Mouse (Mus musculus) urinary bladder, adult 2 months (tissue): ENCODE measurements around the gene Sergef. TPM values are rescaled to one million over a fixed set of nuclear protein-coding genes. Genes with fewer than 3 reads are reported as not detected.

Experiments used
- DNase-seq: peaks from one replicate; pipeline ENCODE4 v3.0.0; 2022; ENCODE audit warnings: low spot score
- polyA plus RNA-seq: library from polyadenylated mRNA; depleted of rRNA; stranded (reverse); fragments of >200 nt; gene quantifications from 2 replicates; pipeline ENCODE4 v1.2.3, GENCODE M21; 2012

Gene Sergef
- polyA plus RNA-seq, 1 experiment, result 7.5 TPM

DNA sequence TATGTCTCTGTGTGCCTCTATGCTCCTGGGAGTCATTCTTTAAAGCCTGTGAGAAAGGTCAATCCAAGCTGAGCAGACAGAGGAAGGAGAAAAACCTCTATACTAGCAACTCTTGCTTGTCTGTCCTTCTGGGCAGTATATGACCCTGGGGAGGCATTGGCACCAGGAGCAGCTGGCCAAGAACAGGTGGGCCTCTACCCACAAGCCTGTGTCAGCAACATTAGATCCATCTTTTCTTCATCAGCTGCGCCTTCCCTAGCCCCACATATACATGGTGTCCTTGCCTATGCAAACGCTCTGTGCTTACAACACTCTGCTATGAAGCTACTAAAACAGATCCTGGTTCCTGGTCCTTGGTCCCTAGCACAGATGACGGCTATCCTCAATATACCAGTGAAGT is 97.5 kb downstream of the Sergef start:
- DNase-seq, result no peak

DNA sequence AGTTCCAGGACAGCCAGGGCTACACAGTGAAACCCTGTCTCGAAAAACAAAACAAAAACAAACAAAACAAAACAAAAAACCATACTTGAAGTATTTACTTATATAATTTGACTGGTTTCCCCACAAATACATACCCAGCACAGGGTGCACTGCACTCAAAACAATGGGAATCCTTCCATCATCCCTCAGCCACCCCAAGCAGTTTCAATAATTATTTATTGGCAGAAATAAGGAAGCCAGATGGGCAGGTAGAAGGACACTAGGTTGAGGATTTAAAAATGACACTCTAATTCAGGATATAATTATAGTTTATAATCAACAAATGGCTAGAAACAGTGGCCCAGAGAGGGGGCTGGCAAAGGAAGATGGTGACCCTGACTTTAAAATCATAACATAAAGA is 99.0 kb downstream of the Sergef start:
- no peak for DNase-seq

- no peak for DNase-seq
Observed at GRCm38 (mm10) chr7:46536456-46537097, 103.0 kb downstream of the Sergef start.

- no peak for DNase-seq
Observed at GRCm38 (mm10) chr7:46535429-46535799, 104.2 kb downstream of the Sergef start.

GRCm38 (mm10) chr7:46534767-46535428 is 104.7 kb downstream of the Sergef start:
- no peak for DNase-seq

DNA sequence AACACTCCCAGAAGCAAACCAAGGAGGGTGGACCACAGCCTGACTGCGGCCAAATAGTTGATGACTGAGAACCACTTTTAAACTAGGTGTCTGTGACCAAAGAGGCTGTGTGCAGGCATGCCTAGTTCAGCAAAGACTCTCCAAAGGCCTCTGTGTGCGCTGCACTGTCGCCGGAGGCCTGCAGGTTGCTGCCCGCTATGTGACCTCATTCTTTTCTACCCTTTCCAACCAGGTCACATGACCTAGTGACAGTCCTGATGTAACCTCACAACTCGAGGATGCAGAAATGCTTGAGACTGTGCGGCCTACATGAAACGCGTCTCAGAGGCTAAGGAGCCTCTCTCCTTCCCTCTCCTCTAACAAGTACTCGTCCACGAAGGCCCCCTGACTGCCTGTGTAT is 106.1 kb downstream of the Sergef start:
- DNase-seq, result no peak

DNA sequence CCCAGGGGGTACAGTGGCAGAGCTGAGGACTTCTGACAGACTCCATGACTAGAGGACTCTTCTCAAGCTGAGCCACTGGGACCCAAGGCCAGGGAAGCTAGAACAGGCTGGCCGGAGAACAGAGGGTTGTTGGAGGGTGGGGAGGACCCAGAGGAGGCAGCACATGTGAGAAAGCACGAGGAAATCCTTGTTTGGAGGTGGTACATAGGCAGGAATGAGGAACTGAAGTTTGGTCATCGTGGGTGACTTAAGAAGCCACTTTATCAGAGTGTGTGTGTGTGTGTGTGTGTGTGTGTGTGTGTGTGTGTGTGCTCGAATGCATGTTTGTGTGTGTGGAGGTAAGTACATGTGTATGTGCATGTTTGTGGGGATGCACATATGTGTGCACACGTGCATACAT is 108.3 kb downstream of the Sergef start:
- no peak for DNase-seq

DNA sequence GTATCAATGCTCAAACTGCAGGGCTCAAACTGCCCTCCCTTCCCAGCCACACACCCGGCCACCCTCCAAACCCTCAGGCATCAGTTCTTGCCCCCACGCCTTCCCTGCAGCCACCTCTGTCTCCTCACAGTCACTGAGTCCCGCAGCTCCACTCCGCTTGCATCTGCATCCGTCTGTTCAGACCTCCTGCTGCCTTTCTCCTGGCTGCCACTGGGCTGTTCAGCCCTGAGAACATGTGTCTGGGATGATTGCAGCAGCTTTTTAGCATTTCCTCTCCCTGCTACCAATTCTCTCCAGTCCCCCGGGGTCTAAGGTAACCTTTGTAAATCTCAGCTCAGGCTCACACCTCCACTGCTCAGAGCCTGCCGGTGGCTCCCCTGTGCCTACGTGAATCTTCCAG is 109.7 kb downstream of the Sergef start:
- DNase-seq, result no peak

- DNase-seq, result no peak
Observed at GRCm38 (mm10) chr7:46529259-46529658, 110.3 kb downstream of the Sergef start.

DNA sequence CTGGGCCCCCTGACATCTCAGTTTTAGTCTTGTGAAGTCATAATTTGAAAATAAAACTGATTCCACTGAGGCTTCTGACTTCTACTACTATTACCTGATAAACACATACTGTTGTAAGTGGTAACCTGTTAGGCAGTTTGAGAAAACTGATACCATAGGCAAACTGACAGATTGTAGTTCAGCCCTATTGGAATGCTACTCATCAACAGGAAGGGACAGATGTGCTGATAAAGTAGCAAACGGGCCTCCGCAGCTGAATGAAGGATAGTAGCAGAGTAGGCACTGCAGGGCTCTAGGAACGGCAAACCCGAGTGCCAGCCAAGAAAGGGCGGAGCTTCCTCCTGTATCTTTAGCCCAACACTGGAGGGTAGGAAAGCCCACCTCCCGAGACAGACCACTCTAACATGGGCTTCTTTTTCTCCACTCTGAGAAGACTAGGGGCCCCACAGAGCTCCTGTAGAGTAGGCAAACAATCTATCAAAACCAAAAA is 112.9 kb downstream of the Sergef start:
- DNase-seq, result no peak

- DNase-seq, result no peak
Observed at GRCm38 (mm10) chr7:46523215-46523614, 116.4 kb downstream of the Sergef start.

GRCm38 (mm10) chr7:46521794-46522193 is 117.8 kb downstream of the Sergef start:
- no peak for DNase-seq

DNA sequence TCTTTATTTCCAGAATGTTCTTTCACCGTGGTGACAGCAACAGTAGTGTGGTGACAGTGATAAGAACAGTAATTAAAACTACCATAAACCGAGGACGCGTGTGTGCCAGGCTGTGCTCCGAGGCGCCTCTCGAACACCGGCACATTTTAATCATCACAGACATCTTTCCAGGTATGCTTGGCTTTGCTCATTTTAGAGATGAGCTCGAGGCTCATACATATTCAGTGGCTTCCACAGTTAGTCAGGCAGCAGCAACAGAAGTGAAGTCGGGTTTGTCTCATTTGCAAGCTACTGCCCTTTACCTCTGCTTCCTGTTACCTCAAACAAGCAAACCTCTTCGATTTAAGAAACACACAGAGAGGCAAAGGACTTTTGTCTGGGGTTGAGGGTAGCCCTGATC is 120.5 kb downstream of the Sergef start:
- DNase-seq, result no peak

- no peak for DNase-seq
Observed at GRCm38 (mm10) chr7:46517158-46517557, 122.4 kb downstream of the Sergef start.

DNA sequence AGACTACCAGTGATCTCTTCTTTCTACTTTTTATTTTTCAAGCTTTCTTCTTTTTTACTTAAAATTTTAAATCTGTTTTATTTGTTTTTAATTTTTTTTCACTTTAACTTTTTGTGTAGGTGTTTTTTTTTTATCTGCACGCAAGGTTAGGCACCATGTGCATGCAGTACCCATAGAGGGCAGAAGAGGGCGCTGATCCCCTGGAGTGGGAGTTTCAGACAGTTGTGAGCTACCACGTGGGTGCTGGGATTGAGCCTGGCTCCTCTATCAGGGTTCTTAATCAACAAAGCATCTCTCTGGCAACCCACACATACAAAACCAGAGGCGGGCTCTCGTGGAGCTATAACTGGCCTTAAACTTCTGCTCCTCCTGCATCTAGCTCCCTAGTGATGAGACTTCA is 123.6 kb downstream of the Sergef start:
- no peak for DNase-seq

GRCm38 (mm10) chr7:46514981-46515380 is 124.6 kb downstream of the Sergef start:
- DNase-seq, result no peak

GRCm38 (mm10) chr7:46513562-46513961 is 126.0 kb downstream of the Sergef start:
- no peak for DNase-seq

- DNase-seq, result no peak
Observed at GRCm38 (mm10) chr7:46512792-46513191, 126.8 kb downstream of the Sergef start.

GRCm38 (mm10) chr7:46510806-46511205 is 128.8 kb downstream of the Sergef start:
- no peak for DNase-seq

GRCm38 (mm10) chr7:46509391-46510310 is 130.0 kb downstream of the Sergef start:
- no peak for DNase-seq

- DNase-seq, result no peak
Observed at GRCm38 (mm10) chr7:46508590-46509318, 130.9 kb downstream of the Sergef start.

DNA sequence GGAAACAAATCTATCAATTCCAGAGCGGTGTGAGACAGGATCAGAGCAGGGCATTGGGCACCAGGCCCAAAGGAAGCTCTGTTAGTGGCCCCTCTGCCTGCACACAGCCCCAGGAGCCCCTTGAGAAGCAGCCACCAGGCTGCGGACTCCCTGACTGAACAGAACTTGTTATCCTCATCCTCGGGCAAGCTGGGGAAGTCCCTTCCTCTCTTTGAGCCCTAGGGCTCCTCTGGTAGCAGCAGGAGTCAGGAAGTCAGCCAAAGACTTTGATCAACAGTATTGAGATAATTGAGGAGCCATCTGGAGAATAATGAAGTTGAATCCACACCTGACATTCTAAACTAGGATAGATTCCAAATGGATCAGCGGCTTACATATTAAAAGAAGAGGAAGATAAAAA is 135.4 kb downstream of the Sergef start:
- no peak for DNase-seq
